15 mouse cellular contexts compared by ENCODE assay signal in the genomic region with DNA sequence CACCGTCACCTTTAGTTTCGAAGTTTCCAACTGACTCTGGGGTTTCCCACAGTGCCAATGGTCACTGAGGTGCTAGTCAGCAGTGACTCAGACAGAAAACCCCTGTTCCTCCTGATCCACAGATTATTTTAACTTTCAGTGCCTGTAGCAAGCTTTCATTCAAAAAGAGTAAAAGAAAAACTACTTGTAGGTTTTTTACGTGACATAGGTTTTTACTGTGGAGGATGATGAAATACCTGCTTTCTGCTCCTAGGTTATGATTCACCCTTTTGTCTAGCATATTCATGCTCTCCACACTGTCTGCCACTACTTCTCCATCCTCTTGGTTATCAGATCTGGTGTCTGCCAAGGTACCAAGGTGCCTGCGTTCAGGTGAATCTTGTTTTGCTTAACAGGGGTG. TPM values are rescaled to one million over a fixed set of nuclear protein-coding genes. Genes with fewer than 3 reads are reported as not detected.
A peak's percentile ranks its signal among the peaks of the same experiment; 100 is the strongest.
DNase-seq lines count a peak whose midpoint lies in the region; ATAC-seq and TF ChIP-seq lines count a peak whose summit lies in the region.
"Had no signal": no experiment of that assay in that cellular context is flagged by ENCODE, and none has a peak within 500 bp of the region (broad histone marks: within the 10 kb centered on the region; RNA-seq: fewer than 3 reads in every experiment).

No protein-coding gene starts in this region.

- no peak for TF ChIP-seq CTCF in lung, embryonic 14.5 days (IDR thresholded peaks at IDR 0.05; ENCODE audit: low read depth)

- H3K36me3 ChIP-seq in heart, embryonic 11.5 days (ENCODE audit: control insufficient read depth, insufficient read depth, low read length) = no peaks in the 10 kb centered on the region
- no peaks in the 10 kb centered on the region for H3K36me3 ChIP-seq in lung, embryonic 14.5 days (ENCODE audit: insufficient read depth)
- H3K36me3 ChIP-seq in embryonic facial prominence, embryonic 10.5 days (replicated peaks) = no peaks in the 10 kb centered on the region
- H3K36me3 ChIP-seq: embryonic facial prominence, embryonic 15.5 days; heart, embryonic 12.5 days had no signal

- H3K27ac ChIP-seq in heart, embryonic 11.5 days (ENCODE audit: low read depth, low read length) = no peak overlapping the region
- no peak overlapping the region for H3K27ac ChIP-seq in lung, embryonic 14.5 days (ENCODE audit: low read depth)
- no peak overlapping the region for H3K27ac ChIP-seq in embryonic facial prominence, embryonic 10.5 days (replicated peaks)
- H3K27ac ChIP-seq: embryonic facial prominence, embryonic 15.5 days had no signal

- H3K9ac ChIP-seq in heart, embryonic 11.5 days (ENCODE audit: low read depth, low read length) = no peak overlapping the region
- no peak overlapping the region for H3K9ac ChIP-seq in lung, embryonic 14.5 days
- H3K9ac ChIP-seq: embryonic facial prominence, embryonic 15.5 days; heart, embryonic 12.5 days had no signal

- H3K4me2 ChIP-seq in heart, embryonic 11.5 days = peak overlapping the region; percentile 83; the same call in 1 of the 2 replicates
- peak overlapping the region; percentile 84 for H3K4me2 ChIP-seq in lung, embryonic 14.5 days

- no peak overlapping the region for H3K4me3 ChIP-seq in heart, embryonic 11.5 days (ENCODE audit: low read depth, low read length)
- H3K4me3 ChIP-seq in lung, embryonic 14.5 days (ENCODE audit: low read depth, low read length) = no peak overlapping the region; the same call in 1 of the 2 replicates
- peak overlapping the region; percentile 95; the same call in 1 of the 2 replicates for H3K4me3 ChIP-seq in embryonic facial prominence, embryonic 10.5 days

- no peak for ATAC-seq in heart, embryonic 11.5 days (replicated peaks; ENCODE audit: insufficient number of reproducible peaks, low FRiP score, low TSS enrichment)
- no peak for ATAC-seq in lung, embryonic 14.5 days (ENCODE audit: insufficient read depth)

- intact Hi-C loops in heart, postnatal 36 days (cut with DNase I) = loop anchor here (2.0 to 10.0 kb wide), 3 partner anchors 341 to 669 kb away; a partner anchor contains a TSS

- H3K4me1 ChIP-seq in heart, embryonic 11.5 days (ENCODE audit: control insufficient read depth, insufficient read depth, low read length) = peaks cover 5% of the 10 kb centered on the region; the same call in 1 of the 2 replicates
- 0 out of 2 replicates have a peak, but pooled peaks cover 4% of the 10 kb centered on the region for H3K4me1 ChIP-seq in lung, embryonic 14.5 days (ENCODE audit: insufficient read depth)
- H3K4me1 ChIP-seq in embryonic facial prominence, embryonic 10.5 days = peaks cover 7% of the 10 kb centered on the region

- DNase-seq in heart, postnatal 36 days = no peak
- DNase-seq in lung, embryonic 14.5 days = no peak
- DNase-seq in lung, postnatal 10 days = no peak
- no peak for DNase-seq in embryonic facial prominence, embryonic 10.5 days (ENCODE audit: low spot score)
- DNase-seq in natural killer cell, adult 2 months (ENCODE audit: low spot score in 2 of 2) = peak; percentile 15 to 46
- no peak for DNase-seq in MN1 (ENCODE audit: low spot score)
- DNase-seq in urinary bladder, postnatal 10 days (ENCODE audit: low spot score) = no peak
- DNase-seq: adrenal gland, postnatal 10 days; cerebellum, adult 11-12 months; kidney, postnatal 10 days; lung, adult 2 months; right cerebral cortex, postnatal 14 days had no signal

- H3K9me3 ChIP-seq in heart, embryonic 11.5 days (replicated peaks; ENCODE audit: control insufficient read depth, low read length) = no peaks in the 10 kb centered on the region
- H3K9me3 ChIP-seq in lung, embryonic 14.5 days (ENCODE audit: low read depth, low read length) = no peaks in the 10 kb centered on the region
- no peaks in the 10 kb centered on the region for H3K9me3 ChIP-seq in embryonic facial prominence, embryonic 10.5 days
- H3K9me3 ChIP-seq: embryonic facial prominence, embryonic 15.5 days; heart, embryonic 12.5 days had no signal

- WGBS in heart, embryonic 11.5 days (ENCODE audit: insufficient replicate concordance) = 84% methylated on average over 4 of the region's 4 CpGs
- WGBS in lung, embryonic 14.5 days = 89% methylated on average over 4 of the region's 4 CpGs
- WGBS in embryonic facial prominence, embryonic 10.5 days = 90% methylated on average over 4 of the region's 4 CpGs

- no peaks in the 10 kb centered on the region for H3K27me3 ChIP-seq in heart, embryonic 11.5 days (ENCODE audit: control insufficient read depth, insufficient read depth, low read length)
- H3K27me3 ChIP-seq in lung, embryonic 14.5 days (ENCODE audit: insufficient read depth, low read length) = no peaks in the 10 kb centered on the region
- peaks cover 12% of the 10 kb centered on the region; the same call in 1 of the 2 replicates for H3K27me3 ChIP-seq in embryonic facial prominence, embryonic 10.5 days (replicated peaks; ENCODE audit: low read depth, poor library complexity, severe bottlenecking)
- H3K27me3 ChIP-seq: embryonic facial prominence, embryonic 15.5 days; heart, embryonic 12.5 days had no signal

RNA-seq across cellular contexts. Expression of a gene that starts 1.9 kb away (rescaled TPM):
- polyA plus RNA-seq in heart, embryonic 11.5 days (2014; fragmentation: Nextera tagmentation; extraction: Ambion mirVana) = 20.7 and 26.5 TPM in 2 replicates
- 10 to 100 TPM; 20.6 to 21.2 TPM for total RNA-seq in heart, postnatal 36 days (2021)
- polyA plus RNA-seq in lung, embryonic 14.5 days (2014; fragmentation: Nextera tagmentation; extraction: Ambion mirVana) = 14.6 and 16.3 TPM in 2 replicates
- polyA plus RNA-seq in embryonic facial prominence, embryonic 10.5 days (2016; fragmentation: Nextera tagmentation; extraction: Ambion mirVana) = 14.2 and 15.9 TPM in 2 replicates

Comparison
In these comparisons a context has a peak if more than half of its experiments do, and no peak if none do; other contexts are left out.
1. DNase-seq: peak in natural killer cell, adult 2 months (2 of 2); none in heart, postnatal 36 days (0 of 2), lung, embryonic 14.5 days (single experiment), lung, postnatal 10 days (single experiment), embryonic facial prominence, embryonic 10.5 days (single experiment), MN1 (single experiment) and urinary bladder, postnatal 10 days (single experiment).